Mouse (Mus musculus) layer of hippocampus, postnatal 36 days (tissue): ENCODE measurements at regions not wholly inside any gene's neighbourhood (a gene's known extent, or its start where the extent isn't known, plus 50 kb on each side); places are given as distances from the start of the nearest gene placed in this dataset.
A peak's percentile ranks its signal among the peaks of the same experiment; 100 is the strongest.
"Not testable (repeated sequence)": the region's sequence is repeated elsewhere in the genome, so short reads cannot be mapped to it uniquely, and the experiment has no call there.

Experiments
- DNase-seq, 2 experiments: peaks; one replicate each; pipeline ENCODE4 v3.0.0; 2022

- no peak for DNase-seq
These were observed 93.1 kb upstream of the Gm5148 start for GRCm38 (mm10) chr3:37817434-37817805.

GRCm38 (mm10) chr3:37816781-37817433, 92.6 kb upstream of the Gm5148 start:
- peak; percentile 37 to 57 for DNase-seq

- DNase-seq: no peak
These were observed 91.5 kb upstream of the Gm5148 start for GRCm38 (mm10) chr3:37815771-37816170.

GRCm38 (mm10) chr3:37812936-37813335, 88.6 kb upstream of the Gm5148 start:
- DNase-seq: no peak

GRCm38 (mm10) chr3:37811429-37811828, 87.1 kb upstream of the Gm5148 start:
- no peak for DNase-seq

- no peak for DNase-seq
These were observed 86.5 kb upstream of the Gm5148 start for GRCm38 (mm10) chr3:37810763-37811162.

- DNase-seq: peak in 1 of 2 experiments; percentile 13
These were observed 81.5 kb upstream of the Gm5148 start for GRCm38 (mm10) chr3:37805805-37806148.

GRCm38 (mm10) chr3:37804941-37805804, 80.9 kb upstream of the Gm5148 start:
- DNase-seq: peak; percentile 37 to 38

- no peak for DNase-seq
These were observed 80.0 kb upstream of the Gm5148 start for GRCm38 (mm10) chr3:37804261-37804660.

- not testable (repeated sequence) for DNase-seq
These were observed 79.5 kb upstream of the Gm5148 start for GRCm38 (mm10) chr3:37803781-37804180.

GRCm38 (mm10) chr3:37801551-37801950, 77.3 kb upstream of the Gm5148 start:
- no peak for DNase-seq

GRCm38 (mm10) chr3:37799809-37800208, 75.5 kb upstream of the Gm5148 start:
- no peak for DNase-seq

GRCm38 (mm10) chr3:37789711-37790110, 65.4 kb upstream of the Gm5148 start:
- DNase-seq: no peak

- no peak for DNase-seq
These were observed 64.9 kb upstream of the Gm5148 start for GRCm38 (mm10) chr3:37789143-37789697.

- DNase-seq: no peak
These were observed 64.1 kb upstream of the Gm5148 start for GRCm38 (mm10) chr3:37788366-37788765.

GRCm38 (mm10) chr3:37786792-37787191, 62.5 kb upstream of the Gm5148 start:
- DNase-seq: no peak

GRCm38 (mm10) chr3:37781086-37781485, 56.8 kb upstream of the Gm5148 start:
- no peak for DNase-seq

GRCm38 (mm10) chr3:37779867-37780475, 55.7 kb upstream of the Gm5148 start:
- no peak for DNase-seq

GRCm38 (mm10) chr3:37778386-37778785, 54.1 kb upstream of the Gm5148 start:
- no peak for DNase-seq

- DNase-seq: no peak
These were observed 51.9 kb upstream of the Gm5148 start for GRCm38 (mm10) chr3:37776224-37776623.
